ENCODE assay signal across 8 mouse cellular contexts in genomic region chr9:108196920-108197677, GRCm38 (mm10). TPM values are rescaled to one million over a fixed set of nuclear protein-coding genes. Genes with fewer than 3 reads are reported as not detected.
A peak's percentile ranks its signal among the peaks of the same experiment; 100 is the strongest.
DNase-seq lines count a peak whose midpoint lies in the region; ATAC-seq lines count a peak whose summit lies in the region.

No protein-coding gene starts in this region.

- H3K27ac ChIP-seq in heart, embryonic 12.5 days (ENCODE audit: poor library complexity, severe bottlenecking), result 0 out of 2 replicates have a peak overlapping the region, but pooled peaks have one; percentile 5
- H3K27ac ChIP-seq in embryonic facial prominence, embryonic 11.5 days (replicated peaks; ENCODE audit: low read depth, low read length), result 0 out of 2 replicates have a peak overlapping the region, but pooled peaks have one; percentile 13
- H3K27ac ChIP-seq in hindbrain, embryonic 15.5 days (replicated peaks), result no peak overlapping the region
- H3K27ac ChIP-seq in midbrain, embryonic 14.5 days (replicated peaks; ENCODE audit: low read depth, low read length), result no peak overlapping the region

- intact Hi-C loops in heart, postnatal 10 days (cut with DNase I), result no loop called here

- peaks cover 11% of the 10 kb centered on the region; the same call in 1 of the 2 replicates for H3K27me3 ChIP-seq in heart, embryonic 12.5 days (replicated peaks)
- H3K27me3 ChIP-seq in embryonic facial prominence, embryonic 11.5 days (ENCODE audit: control insufficient read depth, insufficient read depth, low read length), result no peaks in the 10 kb centered on the region
- H3K27me3 ChIP-seq in hindbrain, embryonic 15.5 days, result no peaks in the 10 kb centered on the region
- H3K27me3 ChIP-seq in midbrain, embryonic 14.5 days (ENCODE audit: control insufficient read depth, insufficient read depth, low read length), result no peaks in the 10 kb centered on the region

- no peaks in the 10 kb centered on the region for H3K9me3 ChIP-seq in heart, embryonic 12.5 days (replicated peaks)
- no peaks in the 10 kb centered on the region for H3K9me3 ChIP-seq in embryonic facial prominence, embryonic 11.5 days (replicated peaks; ENCODE audit: control insufficient read depth, low read length)
- no peaks in the 10 kb centered on the region for H3K9me3 ChIP-seq in hindbrain, embryonic 15.5 days
- no peaks in the 10 kb centered on the region for H3K9me3 ChIP-seq in midbrain, embryonic 14.5 days (ENCODE audit: control insufficient read depth, low read length)

- H3K4me1 ChIP-seq in heart, embryonic 12.5 days (replicated peaks), result peaks cover 22% of the 10 kb centered on the region
- no peaks in the 10 kb centered on the region for H3K4me1 ChIP-seq in embryonic facial prominence, embryonic 11.5 days (ENCODE audit: control insufficient read depth, insufficient read depth, low read length)
- peaks cover 9% of the 10 kb centered on the region for H3K4me1 ChIP-seq in hindbrain, embryonic 15.5 days (replicated peaks)
- peaks cover 10% of the 10 kb centered on the region for H3K4me1 ChIP-seq in midbrain, embryonic 14.5 days (ENCODE audit: control insufficient read depth, insufficient read depth, low read length)

- no peak overlapping the region for H3K4me3 ChIP-seq in heart, embryonic 12.5 days
- H3K4me3 ChIP-seq in embryonic facial prominence, embryonic 11.5 days (ENCODE audit: low read depth, low read length), result no peak overlapping the region
- no peak overlapping the region for H3K4me3 ChIP-seq in hindbrain, embryonic 15.5 days
- no peak overlapping the region for H3K4me3 ChIP-seq in midbrain, embryonic 14.5 days (replicated peaks; ENCODE audit: low read depth, low read length)

- peak overlapping the region; percentile 56 for H3K4me2 ChIP-seq in heart, embryonic 12.5 days
- H3K4me2 ChIP-seq in embryonic facial prominence, embryonic 11.5 days (ENCODE audit: low read depth, low read length), result peak overlapping the region; percentile 3; the same call in 1 of the 2 replicates
- peak overlapping the region; percentile 6; the same call in 1 of the 2 replicates for H3K4me2 ChIP-seq in hindbrain, embryonic 15.5 days
- H3K4me2 ChIP-seq in midbrain, embryonic 14.5 days (ENCODE audit: low read length), result peak overlapping the region; percentile 29

- WGBS in heart, embryonic 12.5 days, result 33% methylated on average over 24 of the region's 24 CpGs
- 27% methylated on average over 24 of the region's 24 CpGs for WGBS in embryonic facial prominence, embryonic 11.5 days
- 33% methylated on average over 24 of the region's 24 CpGs for WGBS in hindbrain, embryonic 15.5 days
- 23% methylated on average over 24 of the region's 24 CpGs for WGBS in midbrain, embryonic 14.5 days

- 0 out of 2 replicates have a peak overlapping the region, but pooled peaks have one; percentile 16 for H3K9ac ChIP-seq in heart, embryonic 12.5 days
- peak overlapping the region; percentile 18; the same call in 1 of the 2 replicates for H3K9ac ChIP-seq in embryonic facial prominence, embryonic 11.5 days (replicated peaks; ENCODE audit: low read length)
- H3K9ac ChIP-seq in hindbrain, embryonic 15.5 days, result no peak overlapping the region
- H3K9ac ChIP-seq in midbrain, embryonic 14.5 days (replicated peaks; ENCODE audit: low read length), result no peak overlapping the region

- H3K36me3 ChIP-seq in heart, embryonic 12.5 days, result no peaks in the 10 kb centered on the region
- H3K36me3 ChIP-seq in embryonic facial prominence, embryonic 11.5 days (replicated peaks; ENCODE audit: control insufficient read depth, insufficient read depth, low read depth, low read length), result no peaks in the 10 kb centered on the region
- H3K36me3 ChIP-seq in hindbrain, embryonic 15.5 days, result no peaks in the 10 kb centered on the region
- no peaks in the 10 kb centered on the region for H3K36me3 ChIP-seq in midbrain, embryonic 14.5 days (ENCODE audit: control insufficient read depth, insufficient read depth, low read length)

- no peak for DNase-seq in heart, postnatal 10 days
- DNase-seq in embryonic facial prominence, embryonic 11.5 days (ENCODE audit: low spot score), result peak; percentile 58
- DNase-seq in midbrain, embryonic 14.5 days, result peak; percentile 64
- DNase-seq in layer of hippocampus, postnatal 25 days (ENCODE audit: extremely low spot score in 1 of 2, low spot score in 1 of 2), result no peak
- DNase-seq in adipocyte (ENCODE audit: low spot score), result no peak

- no peak for ATAC-seq in heart, embryonic 12.5 days (ENCODE audit: insufficient number of reproducible peaks, low FRiP score)
- ATAC-seq in embryonic facial prominence, embryonic 11.5 days (replicated peaks; ENCODE audit: insufficient number of reproducible peaks, low FRiP score, low TSS enrichment, low read depth), result no peak
- ATAC-seq in hindbrain, embryonic 15.5 days (ENCODE audit: low FRiP score, low read depth), result no peak
- ATAC-seq in midbrain, embryonic 14.5 days (ENCODE audit: low FRiP score, low TSS enrichment), result no peak
- no peak for ATAC-seq in megakaryocyte-erythroid progenitor cell, adult 5-6 weeks (replicated peaks; ENCODE audit: low FRiP score, low TSS enrichment, poor library complexity, severe bottlenecking)

RNA-seq across cellular contexts. Expression of gene Bsn, which starts 6.9 kb away (rescaled TPM):
- 0.39 and 0.50 TPM in 2 replicates for polyA plus RNA-seq in heart, embryonic 12.5 days (2016; fragmentation: Nextera tagmentation; extraction: Ambion mirVana)
- under 1 TPM; 0.05 to 0.07 TPM for total RNA-seq in heart, postnatal 10 days (2021)
- polyA plus RNA-seq in embryonic facial prominence, embryonic 11.5 days (2014; fragmentation: Nextera tagmentation; extraction: Ambion mirVana), result 0.97 and 1.1 TPM in 2 replicates
- polyA plus RNA-seq in hindbrain, embryonic 15.5 days (2015; fragmentation: Nextera tagmentation; extraction: Ambion mirVana), result 10.0 and 10.2 TPM in 2 replicates
- 14.2 and 14.7 TPM in 2 replicates for polyA plus RNA-seq in midbrain, embryonic 14.5 days (2014; fragmentation: Nextera tagmentation; extraction: Ambion mirVana)
- total RNA-seq in layer of hippocampus, postnatal 25 days (2021), result 100 to 1,000 TPM; 190 to 242 TPM
- total RNA-seq in megakaryocyte-erythroid progenitor cell, adult 5-6 weeks (2014; fragmentation: Nextera tagmentation), result 5.5 and 7.4 TPM in 2 replicates
- 2.3 and 2.9 TPM in 2 replicates for total RNA-seq in megakaryocyte-erythroid progenitor cell, adult 5-6 weeks (2017)

Comparison
In these comparisons a context has a peak if more than half of its experiments do, and no peak if none do; other contexts are left out.
1. H3K27ac ChIP-seq: peak in heart, embryonic 12.5 days (single experiment) and embryonic facial prominence, embryonic 11.5 days (single experiment); none in hindbrain, embryonic 15.5 days (single experiment) and midbrain, embryonic 14.5 days (single experiment).
2. H3K4me2 ChIP-seq: peak in every context shown above with its lines; median percentile 56 in heart, embryonic 12.5 days; 29 in midbrain, embryonic 14.5 days; 6 in hindbrain, embryonic 15.5 days; 3 in embryonic facial prominence, embryonic 11.5 days.
3. H3K9ac ChIP-seq: peak in heart, embryonic 12.5 days (single experiment) and embryonic facial prominence, embryonic 11.5 days (single experiment); none in hindbrain, embryonic 15.5 days (single experiment) and midbrain, embryonic 14.5 days (single experiment).
4. DNase-seq: peak in embryonic facial prominence, embryonic 11.5 days (single experiment) and midbrain, embryonic 14.5 days (single experiment); none in heart, postnatal 10 days (0 of 2), layer of hippocampus, postnatal 25 days (0 of 2) and adipocyte (single experiment).